Mouse (Mus musculus) olfactory bulb, adult 2 months (tissue): ENCODE measurements at regions not wholly inside any gene's neighbourhood (a gene's known extent, or its start where the extent isn't known, plus 50 kb on each side); places are given as distances from the start of the nearest gene placed in this dataset.

Experiments
- H3K27ac ChIP-seq: fragments of 200-500 bp; 2 replicates; pipeline ENCODE4 v1.5.1; 2012; ENCODE audit warnings: low read depth, low read length; ENCODE audit not compliant: insufficient read depth
- H3K4me1 ChIP-seq: fragments of 200-500 bp; 2 replicates; pipeline ENCODE4 v1.6.1; 2012; ENCODE audit warnings: low read length; ENCODE audit not compliant: control insufficient read depth, insufficient read depth
- H3K4me3 ChIP-seq: fragments of 200-500 bp; 2 replicates; pipeline ENCODE4 v1.5.1; 2012; ENCODE audit warnings: mild to moderate bottlenecking, low read depth, low read length, moderate library complexity; ENCODE audit not compliant: insufficient read depth
- CTCF ChIP-seq: fragments of 200-500 bp; IDR thresholded peaks from 2 replicates; pipeline ENCODE4 v1.5.1; 2012; ENCODE audit warnings: low read depth, mild to moderate bottlenecking, low read length, moderate library complexity; ENCODE audit not compliant: insufficient read depth
- POLR2A ChIP-seq: fragments of 200-500 bp; IDR thresholded peaks from 2 replicates; pipeline ENCODE4 v1.6.1; 2012; ENCODE audit warnings: mild to moderate bottlenecking, low read depth, low read length, moderate library complexity; ENCODE audit not compliant: insufficient read depth
- WGBS: fragments of 180-500 bp; shearing (Covaris S2); methylation state at CpG from one replicate; pipeline ENCODE4 v1.1.7; 2018; 5-methylcytosine and 5-hydroxymethylcytosine counted together

- TF ChIP-seq POLR2A, result no peak
- TF ChIP-seq CTCF, result no peak
- 98% methylated on average over 5 of the region's 5 CpGs for WGBS
- Histone ChIP-seq H3K4me1 (peaks cover 5% of the 10 kb centered on the region), H3K4me3 (no peak overlapping the region), H3K27ac (no peak overlapping the region)
These were observed 201.4 kb upstream of the Klf3 start for GRCm38 (mm10) chr5:64601832-64602231.

- Histone ChIP-seq H3K4me1 (peaks cover 5% of the 10 kb centered on the region), H3K27ac (no peak overlapping the region), H3K4me3 (no peak overlapping the region)
- TF ChIP-seq POLR2A, result no peak
- TF ChIP-seq CTCF, result no peak
- WGBS, result 89% methylated on average over 8 of the region's 8 CpGs
These were observed 200.7 kb upstream of the Klf3 start for GRCm38 (mm10) chr5:64602356-64602936.

- TF ChIP-seq CTCF (no peak), POLR2A (no peak)
- Histone ChIP-seq H3K4me1 (peaks cover 5% of the 10 kb centered on the region), H3K27ac (no peak overlapping the region), H3K4me3 (no peak overlapping the region)
- WGBS, result 87% methylated on average over 11 of the region's 11 CpGs
These were observed 200.0 kb upstream of the Klf3 start for GRCm38 (mm10) chr5:64602996-64603755.

GRCm38 (mm10) chr5:64605171-64605570 is 198.0 kb upstream of the Klf3 start:
- TF ChIP-seq CTCF (no peak), POLR2A (no peak)
- no peak overlapping the region for H3K4me3 ChIP-seq
- H3K27ac ChIP-seq, result no peak overlapping the region
- peaks cover 2% of the 10 kb centered on the region; the same call in 1 of the 2 replicates for H3K4me1 ChIP-seq

- WGBS, result 81% methylated on average over 5 of the region's 5 CpGs
- no peak overlapping the region for H3K27ac ChIP-seq
- H3K4me1 ChIP-seq, result peaks cover 3% of the 10 kb centered on the region; the same call in 1 of the 2 replicates
- H3K4me3 ChIP-seq, result no peak overlapping the region
- TF ChIP-seq POLR2A (no peak), CTCF (no peak)
These were observed 197.2 kb upstream of the Klf3 start for GRCm38 (mm10) chr5:64605991-64606390.

GRCm38 (mm10) chr5:64609378-64610087 is 193.7 kb upstream of the Klf3 start:
- TF ChIP-seq CTCF (no peak), POLR2A (no peak)
- no peak overlapping the region for H3K4me3 ChIP-seq
- 94% methylated on average over 3 of the region's 3 CpGs for WGBS
- H3K4me1 ChIP-seq, result peaks cover 3% of the 10 kb centered on the region; the same call in 1 of the 2 replicates
- H3K27ac ChIP-seq, result no peak overlapping the region

GRCm38 (mm10) chr5:64610146-64610545 is 193.0 kb upstream of the Klf3 start:
- no peak overlapping the region for H3K27ac ChIP-seq
- no peak for TF ChIP-seq CTCF
- no peak for TF ChIP-seq POLR2A
- WGBS, result 45% methylated on average over 3 of the region's 3 CpGs
- peaks cover 3% of the 10 kb centered on the region; the same call in 1 of the 2 replicates for H3K4me1 ChIP-seq
- no peak overlapping the region for H3K4me3 ChIP-seq

GRCm38 (mm10) chr5:64610562-64611405 is 192.4 kb upstream of the Klf3 start:
- no peak overlapping the region for H3K27ac ChIP-seq
- H3K4me3 ChIP-seq, result no peak overlapping the region
- H3K4me1 ChIP-seq, result peaks cover 3% of the 10 kb centered on the region; the same call in 1 of the 2 replicates
- no peak for TF ChIP-seq CTCF
- TF ChIP-seq POLR2A, result no peak
- 42% methylated on average over 12 of the region's 13 CpGs for WGBS

- H3K27ac ChIP-seq, result no peak overlapping the region
- 94% methylated on average over 7 of the region's 7 CpGs for WGBS
- TF ChIP-seq POLR2A (no peak), CTCF (no peak)
- no peak overlapping the region for H3K4me3 ChIP-seq
- H3K4me1 ChIP-seq, result peaks cover 3% of the 10 kb centered on the region; the same call in 1 of the 2 replicates
These were observed 191.2 kb upstream of the Klf3 start for GRCm38 (mm10) chr5:64612017-64612416.
